Mouse (Mus musculus): ENCODE measurements around the gene Eci1.

DNA sequence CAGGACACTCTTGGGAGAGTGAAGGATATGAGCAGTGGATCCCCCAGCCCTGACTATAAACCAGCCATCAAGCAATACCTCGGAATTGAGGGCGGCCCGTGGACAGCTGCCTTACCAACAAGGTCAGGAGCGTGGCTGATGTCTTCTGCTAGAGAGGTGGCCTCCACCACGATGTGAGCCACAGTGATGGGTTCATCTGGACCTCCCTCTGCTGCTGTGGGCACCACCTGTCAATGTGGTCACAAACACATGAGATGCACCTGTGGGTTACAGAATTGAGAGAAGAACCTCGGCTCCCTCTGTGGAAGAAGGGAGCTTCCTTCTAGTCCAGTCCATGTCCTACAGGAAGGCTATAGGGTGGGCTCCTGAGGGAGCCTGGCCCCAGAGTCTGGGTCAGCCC lies 23.1 kb downstream of the Eci1 start:
- TF ChIP-seq CTCF (conservative IDR thresholded peaks at IDR 0.05; ENCODE audit: insufficient read depth, insufficient read length, low read depth, low read length) (no peak), POLR2A (IDR thresholded peaks at IDR 0.05; ENCODE audit: low read depth, low read length) (no peak)
